Mouse (Mus musculus): ENCODE results near the gene Tedc1. TPM values are rescaled to one million over a fixed set of nuclear protein-coding genes. Genes with fewer than 3 reads are reported as not detected.
A peak's percentile ranks its signal among the peaks of the same experiment; 100 is the strongest.

Tedc1 gene
- polyA plus RNA-seq, 1 experiment from 2014 or later, result 37.4 TPM

- Histone ChIP-seq H3K9ac (ENCODE audit: low read depth, low read length) (no peak overlapping the region), H3K27me3 (ENCODE audit: control insufficient read depth, insufficient read depth, low read length) (no peaks in the 10 kb centered on the region), H3K36me3 (ENCODE audit: control insufficient read depth, insufficient read depth, low read length) (no peaks in the 10 kb centered on the region), H3K9me3 (ENCODE audit: control insufficient read depth, low read length) (no peaks in the 10 kb centered on the region), H3K4me1 (ENCODE audit: control insufficient read depth, insufficient read depth, low read length) (peaks cover 17% of the 10 kb centered on the region; the same call in 1 of the 2 replicates), H3K4me3 (ENCODE audit: low read length) (no peak overlapping the region), H3K4me2 (replicated peaks; ENCODE audit: low read depth, low read length) (no peak overlapping the region), H3K27ac (ENCODE audit: low read depth, low read length) (no peak overlapping the region)
- WGBS, result 80% methylated on average over 4 of the region's 4 CpGs
- ATAC-seq (ENCODE audit: low FRiP score, low TSS enrichment), result no peak
These were observed 5.6 kb upstream of the Tedc1 start for GRCm38 (mm10) chr12:113150591-113150990.

- no peak overlapping the region for H3K4me3 ChIP-seq (ENCODE audit: low read length)
- H3K9ac ChIP-seq (ENCODE audit: low read depth, low read length), result no peak overlapping the region
- no peaks in the 10 kb centered on the region for H3K27me3 ChIP-seq (ENCODE audit: control insufficient read depth, insufficient read depth, low read length)
- 67% methylated on average over 8 of the region's 8 CpGs for WGBS
- peaks cover 17% of the 10 kb centered on the region; the same call in 1 of the 2 replicates for H3K4me1 ChIP-seq (ENCODE audit: control insufficient read depth, insufficient read depth, low read length)
- H3K27ac ChIP-seq (ENCODE audit: low read depth, low read length), result no peak overlapping the region
- no peak overlapping the region for H3K4me2 ChIP-seq (replicated peaks; ENCODE audit: low read depth, low read length)
- ATAC-seq (ENCODE audit: low FRiP score, low TSS enrichment), result no peak
- H3K36me3 ChIP-seq (ENCODE audit: control insufficient read depth, insufficient read depth, low read length), result no peaks in the 10 kb centered on the region
- no peaks in the 10 kb centered on the region for H3K9me3 ChIP-seq (ENCODE audit: control insufficient read depth, low read length)
These were observed 5.2 kb upstream of the Tedc1 start for GRCm38 (mm10) chr12:113151046-113151445.

- H3K4me1 ChIP-seq (ENCODE audit: control insufficient read depth, insufficient read depth, low read length), result peaks cover 17% of the 10 kb centered on the region; the same call in 1 of the 2 replicates
- H3K9me3 ChIP-seq (ENCODE audit: control insufficient read depth, low read length), result no peaks in the 10 kb centered on the region
- peak overlapping the region; percentile 41 for H3K4me3 ChIP-seq (ENCODE audit: low read length)
- H3K4me2 ChIP-seq (replicated peaks; ENCODE audit: low read depth, low read length), result peak overlapping the region; percentile 60
- under 1% methylated on average over 36 of the region's 36 CpGs for WGBS
- H3K9ac ChIP-seq (ENCODE audit: low read depth, low read length), result peak overlapping the region; percentile 5
- no peaks in the 10 kb centered on the region for H3K36me3 ChIP-seq (ENCODE audit: control insufficient read depth, insufficient read depth, low read length)
- ATAC-seq (ENCODE audit: low FRiP score, low TSS enrichment), result no peak
- no peaks in the 10 kb centered on the region for H3K27me3 ChIP-seq (ENCODE audit: control insufficient read depth, insufficient read depth, low read length)
- no peak overlapping the region for H3K27ac ChIP-seq (ENCODE audit: low read depth, low read length)
These were observed 4.5 kb upstream of the Tedc1 start for GRCm38 (mm10) chr12:113151661-113152271.

DNA sequence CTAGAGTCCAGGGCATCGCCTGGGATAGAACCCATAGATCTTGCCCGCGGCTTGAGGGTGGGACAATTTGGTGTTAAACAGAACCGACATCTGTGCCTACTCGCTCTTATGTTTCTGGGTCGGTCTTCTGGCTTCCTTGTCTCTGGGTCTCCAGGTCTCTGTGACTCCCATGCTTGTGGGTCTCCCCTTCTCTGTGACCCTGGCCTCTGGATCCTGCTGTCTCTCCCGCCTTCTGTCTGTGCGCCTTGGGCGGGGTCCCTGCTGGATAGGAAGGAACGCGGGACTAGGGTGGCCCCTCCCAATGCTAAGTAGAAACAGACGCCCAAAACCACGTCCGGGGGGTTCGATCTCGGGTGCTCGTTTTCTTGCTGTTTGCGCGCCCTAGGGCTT, 4.0 kb upstream of the Tedc1 start:
- peaks cover 21% of the 10 kb centered on the region; the same call in 1 of the 2 replicates for H3K4me1 ChIP-seq (ENCODE audit: control insufficient read depth, insufficient read depth, low read length)
- H3K4me3 ChIP-seq (ENCODE audit: low read length), result peak overlapping the region; percentile 41
- H3K9me3 ChIP-seq (ENCODE audit: control insufficient read depth, low read length), result no peaks in the 10 kb centered on the region
- WGBS, result 27% methylated on average over 19 of the region's 19 CpGs
- no peaks in the 10 kb centered on the region for H3K27me3 ChIP-seq (ENCODE audit: control insufficient read depth, insufficient read depth, low read length)
- no peak overlapping the region for H3K27ac ChIP-seq (ENCODE audit: low read depth, low read length)
- no peak for ATAC-seq (ENCODE audit: low FRiP score, low TSS enrichment)
- H3K4me2 ChIP-seq (replicated peaks; ENCODE audit: low read depth, low read length), result peak overlapping the region; percentile 60
- H3K36me3 ChIP-seq (ENCODE audit: control insufficient read depth, insufficient read depth, low read length), result no peaks in the 10 kb centered on the region
- H3K9ac ChIP-seq (ENCODE audit: low read depth, low read length), result peak overlapping the region; percentile 5

DNA sequence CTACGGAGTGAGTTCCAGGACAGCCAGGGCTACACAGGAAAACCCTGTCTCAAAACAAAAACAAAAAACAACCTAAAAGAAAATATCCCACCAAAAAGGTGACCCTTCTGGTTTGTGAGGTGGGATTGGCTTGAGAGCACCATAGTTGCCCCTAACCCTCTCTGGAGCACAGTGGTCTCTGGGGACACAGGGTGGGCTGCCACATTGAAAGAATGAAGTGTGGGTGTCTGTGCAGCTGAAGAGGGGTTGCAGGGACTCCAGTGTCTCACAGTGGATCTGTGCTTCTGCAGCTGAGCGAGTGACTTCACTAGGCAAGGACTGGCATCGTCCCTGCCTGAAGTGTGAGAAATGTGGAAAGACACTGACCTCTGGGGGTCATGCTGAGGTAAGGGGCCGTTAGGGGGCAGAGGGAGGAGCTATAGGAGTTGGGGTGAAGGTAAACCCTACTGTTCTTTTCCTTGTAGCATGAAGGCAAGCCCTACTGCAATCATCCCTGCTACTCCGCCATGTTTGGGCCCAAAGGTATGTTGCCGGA, 3.2 kb upstream of the Tedc1 start:
- H3K4me2 ChIP-seq (replicated peaks; ENCODE audit: low read depth, low read length), result no peak overlapping the region
- H3K4me3 ChIP-seq (ENCODE audit: low read length), result no peak overlapping the region
- 80% methylated on average over 6 of the region's 6 CpGs for WGBS

GRCm38 (mm10) chr12:113153971-113154370, 2.2 kb upstream of the Tedc1 start:
- WGBS, result 90% methylated on average over 7 of the region's 7 CpGs
- no peaks in the 10 kb centered on the region for H3K9me3 ChIP-seq (ENCODE audit: control insufficient read depth, low read length)
- no peak for ATAC-seq (ENCODE audit: low FRiP score, low TSS enrichment)
- H3K9ac ChIP-seq (ENCODE audit: low read depth, low read length), result no peak overlapping the region
- no peaks in the 10 kb centered on the region for H3K27me3 ChIP-seq (ENCODE audit: control insufficient read depth, insufficient read depth, low read length)
- peaks cover 25% of the 10 kb centered on the region; the same call in 1 of the 2 replicates for H3K4me1 ChIP-seq (ENCODE audit: control insufficient read depth, insufficient read depth, low read length)
- no peaks in the 10 kb centered on the region; the same call in 1 of the 2 replicates for H3K36me3 ChIP-seq (ENCODE audit: control insufficient read depth, insufficient read depth, low read length)
- no peak overlapping the region for H3K27ac ChIP-seq (ENCODE audit: low read depth, low read length)
- H3K4me2 ChIP-seq (replicated peaks; ENCODE audit: low read depth, low read length), result no peak overlapping the region
- H3K4me3 ChIP-seq (ENCODE audit: low read length), result no peak overlapping the region

More for the DNA sequence above, 3.2 kb upstream of the Tedc1 start:
- no peaks in the 10 kb centered on the region for H3K9me3 ChIP-seq (ENCODE audit: control insufficient read depth, low read length)
- no peak for ATAC-seq (ENCODE audit: low FRiP score, low TSS enrichment)
- H3K27me3 ChIP-seq (ENCODE audit: control insufficient read depth, insufficient read depth, low read length), result no peaks in the 10 kb centered on the region
- H3K4me1 ChIP-seq (ENCODE audit: control insufficient read depth, insufficient read depth, low read length), result peaks cover 25% of the 10 kb centered on the region; the same call in 1 of the 2 replicates
- H3K9ac ChIP-seq (ENCODE audit: low read depth, low read length), result no peak overlapping the region
- H3K27ac ChIP-seq (ENCODE audit: low read depth, low read length), result no peak overlapping the region
- H3K36me3 ChIP-seq (ENCODE audit: control insufficient read depth, insufficient read depth, low read length), result no peaks in the 10 kb centered on the region

DNA sequence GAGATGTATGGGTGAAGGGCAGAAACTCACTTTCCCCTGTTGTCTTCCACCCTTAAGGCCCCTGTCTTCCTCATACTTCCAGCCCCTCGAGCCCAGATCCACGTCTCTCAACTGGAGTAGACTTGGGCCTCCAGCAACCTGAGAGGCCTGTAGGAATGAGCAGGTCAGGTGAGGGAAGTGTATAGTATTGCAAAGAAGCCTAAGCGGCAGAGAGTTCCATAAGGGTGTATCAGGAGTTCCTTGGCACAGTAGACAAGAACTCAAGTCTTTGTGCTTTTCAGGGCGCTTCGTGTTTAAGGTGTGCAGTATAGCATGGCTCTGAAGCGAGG, 1.5 kb upstream of the Tedc1 start:
- no peaks in the 10 kb centered on the region for H3K9me3 ChIP-seq (ENCODE audit: control insufficient read depth, low read length)
- H3K4me3 ChIP-seq (ENCODE audit: low read length), result peak overlapping the region; percentile 42
- H3K4me1 ChIP-seq (ENCODE audit: control insufficient read depth, insufficient read depth, low read length), result peaks cover 25% of the 10 kb centered on the region; the same call in 1 of the 2 replicates
- H3K36me3 ChIP-seq (ENCODE audit: control insufficient read depth, insufficient read depth, low read length), result no peaks in the 10 kb centered on the region; the same call in 1 of the 2 replicates
- peak overlapping the region; percentile 88 for H3K4me2 ChIP-seq (replicated peaks; ENCODE audit: low read depth, low read length)
- H3K9ac ChIP-seq (ENCODE audit: low read depth, low read length), result no peak overlapping the region
- no peak for ATAC-seq (ENCODE audit: low FRiP score, low TSS enrichment)
- peak overlapping the region; percentile 91 for H3K27ac ChIP-seq (ENCODE audit: low read depth, low read length)
- WGBS, result 79% methylated on average over 6 of the region's 6 CpGs
- H3K27me3 ChIP-seq (ENCODE audit: control insufficient read depth, insufficient read depth, low read length), result no peaks in the 10 kb centered on the region

DNA sequence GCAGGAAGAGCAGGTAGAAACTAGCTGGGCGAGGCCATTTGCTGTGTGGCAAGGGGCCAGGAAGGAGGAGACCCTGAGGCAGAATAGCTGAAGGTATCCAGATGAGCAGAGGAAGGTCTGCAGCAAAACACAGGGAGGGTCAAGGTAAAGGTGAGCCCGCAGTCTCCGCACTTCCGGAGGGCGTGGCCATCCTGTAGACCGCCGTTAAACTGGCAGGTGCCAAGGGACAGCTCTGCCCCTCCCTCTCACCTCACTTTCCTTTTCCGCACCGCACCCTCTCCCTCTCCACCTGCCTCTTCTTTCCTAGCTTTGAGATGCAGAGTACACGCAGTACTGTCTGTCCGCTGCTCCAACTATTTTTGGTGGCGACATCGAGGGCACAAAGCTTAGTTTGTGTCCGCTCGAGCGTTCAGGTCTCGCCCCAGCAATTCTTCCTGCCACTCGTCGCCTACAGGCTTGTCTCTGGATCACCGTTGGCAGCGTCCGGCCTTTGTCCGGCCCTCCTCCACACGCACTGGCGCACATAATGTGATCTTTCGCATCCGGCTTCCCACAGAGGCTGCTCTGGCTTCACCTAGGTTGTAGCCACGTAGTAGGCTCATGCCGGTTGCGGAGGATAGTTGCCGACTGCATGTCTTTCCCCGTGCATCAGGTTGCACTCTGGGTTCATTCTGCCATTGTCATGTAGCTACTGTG, 997 bp upstream of the Tedc1 start:
- Histone ChIP-seq H3K27me3 (ENCODE audit: control insufficient read depth, insufficient read depth, low read length) (no peaks in the 10 kb centered on the region), H3K4me2 (replicated peaks; ENCODE audit: low read depth, low read length) (peak overlapping the region; percentile 88), H3K27ac (ENCODE audit: low read depth, low read length) (peak overlapping the region; percentile 91), H3K36me3 (ENCODE audit: control insufficient read depth, insufficient read depth, low read length) (no peaks in the 10 kb centered on the region; the same call in 1 of the 2 replicates), H3K9ac (ENCODE audit: low read depth, low read length) (peak overlapping the region; percentile 63), H3K4me3 (ENCODE audit: low read length) (peak overlapping the region; percentile 42), H3K4me1 (ENCODE audit: control insufficient read depth, insufficient read depth, low read length) (peaks cover 25% of the 10 kb centered on the region; the same call in 1 of the 2 replicates), H3K9me3 (ENCODE audit: control insufficient read depth, low read length) (no peaks in the 10 kb centered on the region)
- WGBS, result 2% methylated on average over 32 of the region's 32 CpGs
- peak; percentile 0; the same call in 1 of the 2 replicates for ATAC-seq (ENCODE audit: low FRiP score, low TSS enrichment)

GRCm38 (mm10) chr12:113156540-113156929, 314 bp downstream of the Tedc1 start:
- peak overlapping the region; percentile 71 for H3K4me3 ChIP-seq (ENCODE audit: low read length)
- peaks cover 24% of the 10 kb centered on the region; the same call in 1 of the 2 replicates for H3K4me1 ChIP-seq (ENCODE audit: control insufficient read depth, insufficient read depth, low read length)
- peak overlapping the region; percentile 70 for H3K4me2 ChIP-seq (replicated peaks; ENCODE audit: low read depth, low read length)
- peak overlapping the region; percentile 68 for H3K9ac ChIP-seq (ENCODE audit: low read depth, low read length)
- H3K36me3 ChIP-seq (ENCODE audit: control insufficient read depth, insufficient read depth, low read length), result peaks cover 6% of the 10 kb centered on the region; the same call in 1 of the 2 replicates
- no peak; the same call in none of the 2 replicates for ATAC-seq (ENCODE audit: low FRiP score, low TSS enrichment)
- WGBS, result under 1% methylated on average over 23 of the region's 23 CpGs
- peak overlapping the region; percentile 73; the same call in 1 of the 2 replicates for H3K27ac ChIP-seq (ENCODE audit: low read depth, low read length)
- no peaks in the 10 kb centered on the region for H3K27me3 ChIP-seq (ENCODE audit: control insufficient read depth, insufficient read depth, low read length)
- no peaks in the 10 kb centered on the region for H3K9me3 ChIP-seq (ENCODE audit: control insufficient read depth, low read length)
